Mouse (Mus musculus) left cerebral cortex, adult 2 months (tissue): Measurements from ENCODE around the gene Izumo2. TPM values are rescaled to one million over a fixed set of nuclear protein-coding genes. Genes with fewer than 3 reads are reported as not detected.
"Not testable (repeated sequence)": the region's sequence is repeated elsewhere in the genome, so short reads cannot be mapped to it uniquely, and the experiment has no call there.

Source experiments
- DNase-seq, 2 experiments: peaks; one replicate each; pipeline ENCODE4 v3.0.0; 2021 to 2022; ENCODE audit warnings: low spot score in 2 of 2, mixed read lengths in 1 of 2; ENCODE audit errors: extremely low spot score in 1 of 2
- H3K27ac ChIP-seq: fragments of 200-600 bp; 2 replicates; pipeline ENCODE4 v1.8.1; 2022
- H3K4me3 ChIP-seq: fragments of 200-600 bp; 2 replicates; pipeline ENCODE4 v1.8.1; 2022
- CTCF ChIP-seq: fragments of 200-600 bp; IDR thresholded peaks from 2 replicates; pipeline ENCODE4 v1.8.1; 2022; ENCODE audit warnings: antibody characterized with exemption, mild to moderate bottlenecking, moderate library complexity
- intact Hi-C: fragments of 180-260 bp; cut with DNase I; formaldehyde crosslinking; loops from one replicate; pipeline ENCODE4 v1.15.1; 2025
- total RNA-seq, 2 experiments: library from RNA; stranded (reverse); gene quantifications; 2 replicates each; pipeline ENCODE4 v1.2.3; 2021

The Izumo2 gene
- total RNA-seq, 2 experiments from 2014 or later = not detected

- DNase-seq = no peak
- no peak for TF ChIP-seq CTCF
- Histone ChIP-seq H3K27ac (no peak overlapping the region), H3K4me3 (no peak overlapping the region)
- intact Hi-C loops = no loop called here
Measured at GRCm38 (mm10) chr7:44733723-44734122, 25.2 kb downstream of the Izumo2 start.

GRCm38 (mm10) chr7:44741361-44741760 is 32.8 kb downstream of the Izumo2 start:
- intact Hi-C loops = no loop called here
- H3K4me3 ChIP-seq = no peak overlapping the region
- TF ChIP-seq CTCF = no peak
- no peak overlapping the region for H3K27ac ChIP-seq
- no peak for DNase-seq

GRCm38 (mm10) chr7:44744270-44744669 is 35.7 kb downstream of the Izumo2 start:
- H3K27ac ChIP-seq = no peak overlapping the region
- DNase-seq = no peak
- intact Hi-C loops = no loop called here
- TF ChIP-seq CTCF = no peak
- no peak overlapping the region for H3K4me3 ChIP-seq

- intact Hi-C loops = no loop called here
- peak overlapping the region; percentile 34; the same call in 1 of the 2 replicates for H3K27ac ChIP-seq
- peak; percentile 78 for TF ChIP-seq CTCF
- peak; percentile 78 for DNase-seq
- peak overlapping the region; percentile 47 for H3K4me3 ChIP-seq
Measured at GRCm38 (mm10) chr7:44745076-44745475, 36.5 kb downstream of the Izumo2 start.

- intact Hi-C loops = no loop called here
- no peak for DNase-seq
- no peak for TF ChIP-seq CTCF
- Histone ChIP-seq H3K4me3 (no peak overlapping the region), H3K27ac (no peak overlapping the region)
Measured at GRCm38 (mm10) chr7:44747115-44747514, 38.6 kb downstream of the Izumo2 start.

- TF ChIP-seq CTCF = no peak
- peak within 1 kb of the TSS; percentile 73 for H3K4me3 ChIP-seq
- intact Hi-C loops = loop anchor here (2.0 kb wide), 2 partner anchors 66 to 76 kb away; no protein-coding TSS in a partner anchor
- DNase-seq = peak; percentile 82 to 92
- H3K27ac ChIP-seq = peak within 1 kb of the TSS; percentile 97
Measured at GRCm38 (mm10) chr7:44748101-44749044, 39.8 kb downstream of the Izumo2 start, which contains the start of gene Vrk3. Gene Vrk3, plus strand, starts transcription at chr7:44748413.

GRCm38 (mm10) chr7:44750950-44751349 is 42.4 kb downstream of the Izumo2 start, which contains the start of gene Zfp473:
Gene Zfp473, minus strand, starts transcription at chr7:44751050.
- H3K27ac ChIP-seq, intact Hi-C loops, DNase-seq, H3K4me3 ChIP-seq: not testable (repeated sequence)

- DNase-seq = no peak
- no peak overlapping the region for H3K27ac ChIP-seq
- TF ChIP-seq CTCF = no peak
- intact Hi-C loops = no loop called here
- no peak overlapping the region for H3K4me3 ChIP-seq
Measured at GRCm38 (mm10) chr7:44757164-44757563, 48.6 kb downstream of the Izumo2 start.

GRCm38 (mm10) chr7:44760366-44760765 is 51.8 kb downstream of the Izumo2 start:
- no peak for DNase-seq
- Histone ChIP-seq H3K4me3 (no peak overlapping the region), H3K27ac (no peak overlapping the region)
- TF ChIP-seq CTCF = no peak
- intact Hi-C loops = no loop called here

GRCm38 (mm10) chr7:44768129-44768528 is 59.6 kb downstream of the Izumo2 start:
- DNase-seq = no peak
- H3K4me3 ChIP-seq = no peak overlapping the region
- intact Hi-C loops = no loop called here
- no peak overlapping the region for H3K27ac ChIP-seq
- TF ChIP-seq CTCF = no peak

Other genes starting within 250 kb of the Izumo2 start
- gene Aspdh, start 243.4 kb upstream of the Izumo2 start, total RNA-seq = 10 to 100 TPM in 1 of 2 experiments, 1 to 10 TPM in 1; 9.8 to 10.0 TPM
- 10 to 100 TPM; 72.3 to 86.6 TPM for gene Josd2, start 240.8 kb upstream of the Izumo2 start, total RNA-seq
- 100 to 1,000 TPM; 192 to 201 TPM for gene Emc10, start 212.2 kb upstream of the Izumo2 start, total RNA-seq
- 10 to 100 TPM; 15.5 to 21.0 TPM for gene Fam71e1, start 212.2 kb upstream of the Izumo2 start, total RNA-seq
- gene Mybpc2, start 184.1 kb upstream of the Izumo2 start, total RNA-seq = under 1 TPM in 1 of 2 experiments, not detected in 1; 0.29 TPM
- gene Spib, start 176.7 kb upstream of the Izumo2 start, total RNA-seq = under 1 TPM in 1 of 2 experiments, not detected in 1; 0.20 TPM
- gene Pold1, start 159.9 kb upstream of the Izumo2 start, total RNA-seq = 1 to 10 TPM; 8.8 to 9.4 TPM
- gene Nr1h2, start 154.8 kb upstream of the Izumo2 start, total RNA-seq = 10 to 100 TPM; 78.4 to 82.5 TPM
- gene Napsa, start 136.4 kb upstream of the Izumo2 start, total RNA-seq = under 1 TPM in 1 of 2 experiments, not detected in 1; 0.29 TPM
- 100 to 1,000 TPM; 114 to 122 TPM for gene Kcnc3, start 118.1 kb upstream of the Izumo2 start, total RNA-seq
- gene Myh14, start 37.9 kb upstream of the Izumo2 start, total RNA-seq = 10 to 100 TPM; 21.1 to 21.4 TPM
- gene Vrk3, start 39.7 kb downstream of the Izumo2 start, total RNA-seq = 10 to 100 TPM; 27.0 to 30.6 TPM
- gene Zfp473, start 42.3 kb downstream of the Izumo2 start, total RNA-seq = under 1 TPM; 0.18 to 0.44 TPM
- gene Nup62, start 107.3 kb downstream of the Izumo2 start, total RNA-seq = 10 to 100 TPM; 31.9 to 32.2 TPM
- gene Il4i1, start 107.6 kb downstream of the Izumo2 start, total RNA-seq = 1 to 10 TPM; 1.8 to 2.0 TPM
- 10 to 100 TPM; 23.1 to 23.4 TPM for gene Atf5, start 107.9 kb downstream of the Izumo2 start, total RNA-seq
- gene Akt1s1, start 140.2 kb downstream of the Izumo2 start, total RNA-seq = 10 to 100 TPM; 69.7 to 77.0 TPM
- 10 to 100 TPM; 64.4 to 67.5 TPM for gene Tbc1d17, start 140.3 kb downstream of the Izumo2 start, total RNA-seq
- 10 to 100 TPM; 27.4 to 31.2 TPM for gene Pnkp, start 148.4 kb downstream of the Izumo2 start, total RNA-seq
- gene Ptov1, start 161.0 kb downstream of the Izumo2 start, total RNA-seq = 100 to 1,000 TPM; 273 to 290 TPM
- 10 to 100 TPM; 96.1 to 98.5 TPM for gene Med25, start 184.0 kb downstream of the Izumo2 start, total RNA-seq
- gene Fuz, start 187.3 kb downstream of the Izumo2 start, total RNA-seq = 10 to 100 TPM; 23.4 to 24.1 TPM
- 100 to 1,000 TPM; 327 to 331 TPM for gene Ap2a1, start 220.8 kb downstream of the Izumo2 start, total RNA-seq
- gene Tsks, start 234.5 kb downstream of the Izumo2 start, total RNA-seq = 1 to 10 TPM; 2.8 to 3.0 TPM